Mouse (Mus musculus): ENCODE results near the gene 2310007B03Rik. TPM values are rescaled to one million over a fixed set of nuclear protein-coding genes. Genes with fewer than 3 reads are reported as not detected.

The 2310007B03Rik gene
- total and polyA plus RNA-seq, 3 experiments: not detected

DNA sequence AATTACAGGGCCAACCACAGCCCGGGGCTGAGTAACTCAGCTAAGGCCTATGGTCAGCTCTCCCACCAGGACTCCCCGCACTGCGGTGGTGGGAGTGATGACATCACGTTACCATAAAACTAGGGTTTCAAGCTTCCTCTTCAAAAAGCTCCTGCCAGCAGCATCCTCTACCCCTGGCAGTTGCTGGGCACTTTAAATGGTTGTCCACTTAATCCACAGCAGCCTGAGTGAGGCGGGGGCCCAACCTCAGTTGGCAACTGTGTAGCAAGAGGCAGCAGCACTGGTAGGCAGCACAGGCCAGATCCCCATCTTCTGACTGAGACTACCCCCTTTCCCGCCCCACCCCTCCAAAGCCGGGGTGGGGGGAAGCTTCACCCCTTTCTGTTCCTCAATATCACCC, 58.0 kb downstream of the 2310007B03Rik start:
- no peak for TF ChIP-seq JUND (IDR thresholded peaks at IDR 0.05; ENCODE audit: low read depth, low read length)
- TF ChIP-seq RCOR1 (IDR thresholded peaks at IDR 0.05; ENCODE audit: low read depth, low read length): no peak
- no peak for TF ChIP-seq KAT2A (conservative IDR thresholded peaks at IDR 0.05; ENCODE audit: low read depth, low read length)
- TF ChIP-seq BHLHE40 (IDR thresholded peaks at IDR 0.05; ENCODE audit: borderline replicate concordance, low read depth, low read length): no peak
- TF ChIP-seq USF1 (IDR thresholded peaks at IDR 0.05; ENCODE audit: low read depth, low read length): no peak
- no peak for TF ChIP-seq MAZ (IDR thresholded peaks at IDR 0.05; ENCODE audit: low read depth, low read length)
- no peak for TF ChIP-seq SMC3 (IDR thresholded peaks at IDR 0.05; ENCODE audit: low read depth, low read length)
- TF ChIP-seq ETS1 (IDR thresholded peaks at IDR 0.05; ENCODE audit: low read depth, low read length): no peak
- no peak for TF ChIP-seq NRF1 (IDR thresholded peaks at IDR 0.05; ENCODE audit: insufficient read depth, low read depth, low read length, poor library complexity, severe bottlenecking)
- TF ChIP-seq MYC (IDR thresholded peaks at IDR 0.05; ENCODE audit: low read depth, low read length): no peak
- no peak for TF ChIP-seq SIN3A (IDR thresholded peaks at IDR 0.05; ENCODE audit: low read length)
- TF ChIP-seq HCFC1 (IDR thresholded peaks at IDR 0.05; ENCODE audit: low read depth, low read length): no peak
- no peak for TF ChIP-seq MYB (IDR thresholded peaks at IDR 0.05; ENCODE audit: low read depth, low read length)
- TF ChIP-seq ZMIZ1 (IDR thresholded peaks at IDR 0.05; ENCODE audit: low read depth, low read length): no peak
- TF ChIP-seq GATA1 (IDR thresholded peaks at IDR 0.05; ENCODE audit: low read depth, low read length): no peak
- no peak for TF ChIP-seq E2F4 (IDR thresholded peaks at IDR 0.05; ENCODE audit: borderline replicate concordance, low read depth, low read length)
- no peak for TF ChIP-seq TAL1 (IDR thresholded peaks at IDR 0.05; ENCODE audit: low read length)
- no peak for TF ChIP-seq ZC3H11A (IDR thresholded peaks at IDR 0.05; ENCODE audit: low read depth, low read length)
- no peaks in the 10 kb centered on the region for H3K27me3 ChIP-seq (ENCODE audit: control insufficient read depth in 1 of 2, insufficient read depth in 2 of 2, low read length in 2 of 2)
- DNase-seq (ENCODE audit: low read depth, low spot score): no peak

DNA sequence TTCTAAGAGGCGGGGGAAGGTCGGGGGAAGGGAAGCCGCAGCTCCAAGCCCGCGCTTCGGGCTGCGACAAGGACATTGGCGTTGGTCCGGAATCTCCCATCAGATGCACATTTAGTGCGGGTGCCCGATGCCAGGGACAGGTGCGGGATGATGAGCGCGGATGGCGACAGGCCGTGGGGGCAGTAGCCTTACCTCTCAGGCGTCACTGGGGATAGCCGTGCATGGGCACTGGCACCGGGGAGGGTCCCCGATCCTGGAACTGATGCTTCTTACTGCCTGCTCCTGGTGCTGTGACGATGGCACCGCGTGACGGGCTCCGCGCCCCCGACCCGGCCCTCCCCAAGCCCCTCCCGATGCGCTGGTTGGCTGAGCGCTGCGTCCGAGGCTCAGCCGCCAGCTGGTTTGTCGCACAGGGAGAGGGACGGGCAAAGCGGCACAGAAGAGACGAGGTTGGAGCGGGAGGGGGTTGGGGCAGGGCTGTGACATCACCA, 59.1 kb downstream of the 2310007B03Rik start, which contains the start of gene Kif1a:
Gene Kif1a (minus strand): TSS at position 381 of the 491 bp plus-strand sequence.
- Histone ChIP-seq H3K27ac (ENCODE audit: control insufficient read depth, low read depth, low read length) (no peak within 1 kb of the TSS), H3K79me2 (ENCODE audit: control insufficient read depth, insufficient read depth, low read length, poor library complexity) (no peaks in the 10 kb centered on the region), H3K4me3 (ENCODE audit: control insufficient read depth in 1 of 2, insufficient read depth in 1 of 2, low read depth in 2 of 2, low read length in 2 of 2) (no peak within 1 kb of the TSS), H3K27me3 (ENCODE audit: control insufficient read depth in 1 of 2, insufficient read depth in 2 of 2, low read length in 2 of 2) (no peaks in the 10 kb centered on the region), H3K4me1 (ENCODE audit: control insufficient read depth in 1 of 2, insufficient read depth in 2 of 2, low read length in 2 of 2) (no peaks in the 10 kb centered on the region), H3K9ac (ENCODE audit: control insufficient read depth, low read depth, low read length, poor library complexity, severe bottlenecking) (no peak within 1 kb of the TSS), H3K9me3 (replicated peaks; ENCODE audit: insufficient read depth, low read length) (no peaks in the 10 kb centered on the region), H3K36me3 (ENCODE audit: control insufficient read depth in 1 of 2, insufficient read depth in 2 of 2, low read length in 2 of 2) (no peaks in the 10 kb centered on the region)
- TF ChIP-seq POLR2A (IDR thresholded peaks at IDR 0.05; ENCODE audit: control insufficient read depth in 1 of 2, insufficient read depth in 1 of 2, low read depth in 1 of 2, low read length in 2 of 2, poor library complexity in 1 of 2) (no peak), BHLHE40 (IDR thresholded peaks at IDR 0.05; ENCODE audit: borderline replicate concordance, low read depth, low read length) (no peak), POLR2AphosphoS5 (IDR thresholded peaks at IDR 0.05; ENCODE audit: borderline replicate concordance, low read depth, low read length) (no peak), ZKSCAN1 (IDR thresholded peaks at IDR 0.05; ENCODE audit: low read depth, low read length) (no peak), ZC3H11A (IDR thresholded peaks at IDR 0.05; ENCODE audit: low read depth, low read length) (no peak), MAZ (IDR thresholded peaks at IDR 0.05; ENCODE audit: low read depth, low read length) (no peak), HCFC1 (IDR thresholded peaks at IDR 0.05; ENCODE audit: low read depth, low read length) (no peak), MAX (IDR thresholded peaks at IDR 0.05; ENCODE audit: low read length) (no peak), EP300 (IDR thresholded peaks at IDR 0.05; ENCODE audit: low read depth in 1 of 2, low read length in 2 of 2) (no peak), JUND (IDR thresholded peaks at IDR 0.05; ENCODE audit: low read depth, low read length) (no peak), E2F4 (IDR thresholded peaks at IDR 0.05; ENCODE audit: borderline replicate concordance, low read depth, low read length) (no peak), CHD2 (IDR thresholded peaks at IDR 0.05; ENCODE audit: low read length) (no peak), GATA1 (IDR thresholded peaks at IDR 0.05; ENCODE audit: low read depth, low read length) (no peak), TBP (IDR thresholded peaks at IDR 0.05; ENCODE audit: low read depth, low read length) (no peak), ZNF384 (IDR thresholded peaks at IDR 0.05; ENCODE audit: low read depth, low read length) (no peak), TAL1 (IDR thresholded peaks at IDR 0.05; ENCODE audit: low read length) (no peak), MAFK (IDR thresholded peaks at IDR 0.05; ENCODE audit: borderline replicate concordance, low read depth, low read length) (no peak), SMC3 (IDR thresholded peaks at IDR 0.05; ENCODE audit: low read depth, low read length) (no peak)
- DNase-seq (ENCODE audit: low read depth, low spot score): no peak

More for the DNA sequence above, 58.0 kb downstream of the 2310007B03Rik start:
- Histone ChIP-seq H3K27ac (ENCODE audit: control insufficient read depth, low read depth, low read length) (no peak overlapping the region), H3K4me1 (ENCODE audit: control insufficient read depth in 1 of 2, insufficient read depth in 2 of 2, low read length in 2 of 2) (no peaks in the 10 kb centered on the region), H3K79me2 (ENCODE audit: control insufficient read depth, insufficient read depth, low read length, poor library complexity) (no peaks in the 10 kb centered on the region), H3K4me3 (ENCODE audit: control insufficient read depth in 1 of 2, insufficient read depth in 1 of 2, low read depth in 2 of 2, low read length in 2 of 2) (no peak overlapping the region), H3K36me3 (ENCODE audit: control insufficient read depth in 1 of 2, insufficient read depth in 2 of 2, low read length in 2 of 2) (no peaks in the 10 kb centered on the region), H3K9me3 (replicated peaks; ENCODE audit: insufficient read depth, low read length) (no peaks in the 10 kb centered on the region), H3K9ac (ENCODE audit: control insufficient read depth, low read depth, low read length, poor library complexity, severe bottlenecking) (no peak overlapping the region)

Data from MEL (cell line).